Mouse (Mus musculus): Measurements from ENCODE around the gene Tle6. TPM values are rescaled to one million over a fixed set of nuclear protein-coding genes. Genes with fewer than 3 reads are reported as not detected.
A peak's percentile ranks its signal among the peaks of the same experiment; 100 is the strongest.
"Not testable (repeated sequence)": the region's sequence is repeated elsewhere in the genome, so short reads cannot be mapped to it uniquely, and the experiment has no call there.

The Tle6 gene
- polyA plus RNA-seq (2016; fragmentation: Nextera tagmentation; extraction: Ambion mirVana): 8.1 and 12.1 TPM in 2 replicates

DNA sequence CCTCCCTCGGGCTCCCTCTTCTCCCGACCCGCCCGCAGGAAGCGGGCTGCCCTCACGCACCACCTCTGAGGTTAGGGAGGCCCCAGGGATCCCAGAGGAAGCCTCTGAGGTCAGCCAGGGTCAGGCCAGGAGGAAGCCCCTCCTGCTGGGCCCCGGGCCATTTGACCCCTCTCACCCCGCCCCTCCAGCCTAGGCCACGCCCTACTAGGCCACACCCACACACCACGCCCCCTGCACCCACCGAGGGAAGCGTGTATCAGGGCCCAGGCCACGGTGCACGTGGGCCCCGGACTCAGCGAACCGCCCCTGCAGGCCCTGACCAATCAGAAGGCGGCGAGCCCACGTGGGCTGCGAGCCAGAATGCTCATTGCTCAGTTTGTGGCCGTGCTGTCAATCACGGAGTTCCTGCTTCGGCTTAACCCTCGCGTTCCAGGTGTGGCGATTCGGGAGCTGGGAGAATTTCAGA is at the start of gene Tle6:
Gene Tle6 (minus strand): TSS at position 336 of the 466 bp plus-strand sequence.
- ATAC-seq: peak; percentile 83
- H3K4me1 ChIP-seq: peaks cover 85% of the 10 kb centered on the region

GRCm38 (mm10) chr10:81648803-81649775 is 48.2 kb upstream of the Tle6 start, which contains the start of gene Gm10778:
Gm10778 (plus strand) TSS chr10:81649059.
- 2% methylated on average over 34 of the region's 52 CpGs for whole genome bisulfite sequencing (ENCODE audit: insufficient replicate concordance)
- H3K9me3 ChIP-seq (replicated peaks); H3K27me3 ChIP-seq (replicated peaks): not testable (repeated sequence)
- peaks cover 21% of the 10 kb centered on the region for H3K36me3 ChIP-seq
- peak within 1 kb of the TSS; percentile 81 for H3K9ac ChIP-seq
- peak within 1 kb of the TSS; percentile 69 for H3K4me3 ChIP-seq
- peak; percentile 94 for ATAC-seq
- H3K4me1 ChIP-seq: peaks cover 27% of the 10 kb centered on the region
- H3K4me2 ChIP-seq: peak within 1 kb of the TSS; percentile 78
- H3K27ac ChIP-seq: peak within 1 kb of the TSS; percentile 75

More for the DNA sequence above, at the start of gene Tle6:
- WGBS (ENCODE audit: insufficient replicate concordance): under 1% methylated on average over 28 of the region's 28 CpGs
- Histone ChIP-seq H3K36me3 (no peaks in the 10 kb centered on the region), H3K9ac (peak within 1 kb of the TSS; percentile 44), H3K9me3 (replicated peaks) (no peaks in the 10 kb centered on the region), H3K4me3 (peak within 1 kb of the TSS; percentile 39), H3K27ac (peak within 1 kb of the TSS; percentile 28), H3K4me2 (peak within 1 kb of the TSS; percentile 69), H3K27me3 (replicated peaks) (peaks cover 39% of the 10 kb centered on the region)

DNA sequence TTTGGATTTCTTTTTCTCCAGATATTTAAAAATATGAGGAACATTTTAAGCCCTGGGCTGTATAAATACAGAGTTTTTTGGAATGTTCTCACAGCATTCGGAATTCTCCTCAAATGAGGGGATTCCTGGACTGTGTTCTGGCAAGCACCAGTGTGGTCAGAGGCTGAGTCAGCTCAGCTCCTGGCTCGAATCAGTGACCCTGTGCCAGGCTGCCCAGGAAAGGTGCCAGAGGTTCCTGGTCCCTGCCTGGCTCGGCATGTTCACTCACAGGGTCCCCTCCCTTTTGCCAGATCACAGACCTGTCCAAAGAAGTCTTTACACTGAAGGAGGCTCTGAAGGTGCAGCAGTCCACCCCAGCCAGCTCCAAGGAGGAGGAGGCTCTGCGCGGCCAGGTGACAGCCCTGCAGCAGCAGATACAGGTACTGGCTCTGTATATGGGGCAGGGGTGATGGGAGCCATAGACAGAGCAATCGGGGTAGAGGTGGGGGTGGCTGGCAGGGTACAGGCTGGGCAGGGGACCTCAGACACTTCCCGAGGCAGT is 45.2 kb upstream of the Tle6 start:
- H3K4me1 ChIP-seq: peaks cover 47% of the 10 kb centered on the region

DNA sequence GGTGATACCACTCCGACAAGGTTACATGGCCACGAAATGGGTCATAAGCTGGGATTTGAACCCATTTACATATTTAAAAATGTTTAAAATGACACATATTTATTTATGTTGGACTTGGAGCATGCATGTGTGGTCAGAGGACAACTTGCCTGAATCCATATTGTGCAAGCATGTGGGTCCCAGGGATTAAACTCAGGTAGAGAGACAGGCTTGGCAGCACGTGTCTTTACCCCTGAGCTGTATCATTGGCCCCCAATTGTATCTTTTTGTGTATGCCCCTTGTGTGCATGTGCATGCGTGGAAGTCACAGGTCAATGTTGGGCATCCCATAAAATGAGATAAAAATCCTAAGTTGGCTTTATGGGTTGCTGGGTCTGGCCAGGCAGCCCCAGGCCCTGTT is 44.5 kb upstream of the Tle6 start:
- no peak overlapping the region for H3K27ac ChIP-seq
- H3K27me3 ChIP-seq (replicated peaks): no peaks in the 10 kb centered on the region
- no peaks in the 10 kb centered on the region for H3K9me3 ChIP-seq (replicated peaks)
- WGBS (ENCODE audit: insufficient replicate concordance): 82% methylated on average over 4 of the region's 4 CpGs
- peaks cover 41% of the 10 kb centered on the region for H3K4me1 ChIP-seq
- H3K9ac ChIP-seq: no peak overlapping the region
- H3K36me3 ChIP-seq: no peaks in the 10 kb centered on the region
- no peak for ATAC-seq
- no peak overlapping the region for H3K4me2 ChIP-seq
- H3K4me3 ChIP-seq: no peak overlapping the region

More for the DNA sequence above, 45.2 kb upstream of the Tle6 start:
- ATAC-seq: no peak
- Histone ChIP-seq H3K36me3 (peaks cover 4% of the 10 kb centered on the region; the same call in 1 of the 2 replicates), H3K27me3 (replicated peaks) (no peaks in the 10 kb centered on the region), H3K9ac (no peak overlapping the region), H3K4me2 (no peak overlapping the region), H3K9me3 (replicated peaks) (no peaks in the 10 kb centered on the region), H3K27ac (no peak overlapping the region), H3K4me3 (no peak overlapping the region)
- WGBS (ENCODE audit: insufficient replicate concordance): 64% methylated on average over 7 of the region's 7 CpGs

DNA sequence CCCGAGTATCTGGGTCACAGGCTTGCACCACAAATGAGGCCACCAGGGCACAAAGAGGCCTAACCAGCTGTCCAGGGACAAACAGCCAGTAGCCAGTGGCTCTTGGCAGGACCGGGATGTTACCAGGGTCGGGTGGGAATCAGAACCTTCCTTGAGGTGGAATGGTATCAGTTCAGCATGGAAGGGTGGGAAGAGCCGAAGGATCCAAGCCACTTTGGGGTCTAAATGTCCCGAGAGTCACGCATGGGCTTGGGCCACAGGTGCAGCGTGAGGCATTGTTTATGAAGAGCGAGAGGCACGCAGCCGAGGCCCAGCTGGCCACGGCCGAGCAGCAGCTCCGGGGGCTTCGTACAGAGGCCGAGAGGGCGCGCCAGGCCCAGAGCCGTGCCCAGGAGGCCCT is 43.8 kb upstream of the Tle6 start:
- Histone ChIP-seq H3K27me3 (replicated peaks) (0 out of 2 replicates have a peak, but pooled peaks cover 3% of the 10 kb centered on the region), H3K27ac (no peak overlapping the region), H3K9me3 (replicated peaks) (no peaks in the 10 kb centered on the region), H3K36me3 (no peaks in the 10 kb centered on the region), H3K9ac (peak overlapping the region; percentile 91; the same call in 1 of the 2 replicates), H3K4me2 (peak overlapping the region; percentile 97), H3K4me3 (no peak overlapping the region), H3K4me1 (peaks cover 34% of the 10 kb centered on the region)
- ATAC-seq: no peak
- 79% methylated on average over 18 of the region's 18 CpGs for WGBS (ENCODE audit: insufficient replicate concordance)

GRCm38 (mm10) chr10:81644162-81644561 is 43.3 kb upstream of the Tle6 start:
- no peaks in the 10 kb centered on the region for H3K9me3 ChIP-seq (replicated peaks)
- WGBS (ENCODE audit: insufficient replicate concordance): 40% methylated on average over 2 of the region's 2 CpGs
- peaks cover 34% of the 10 kb centered on the region for H3K4me1 ChIP-seq
- peak overlapping the region; percentile 91 for H3K9ac ChIP-seq
- peaks cover 8% of the 10 kb centered on the region; the same call in 1 of the 2 replicates for H3K27me3 ChIP-seq (replicated peaks)
- H3K4me2 ChIP-seq: peak overlapping the region; percentile 97
- peak overlapping the region; percentile 77 for H3K4me3 ChIP-seq
- H3K27ac ChIP-seq: peak overlapping the region; percentile 94
- H3K36me3 ChIP-seq: no peaks in the 10 kb centered on the region
- ATAC-seq: peak; percentile 11

GRCm38 (mm10) chr10:81643449-81644055 is 42.7 kb upstream of the Tle6 start:
- H3K4me2 ChIP-seq: peak overlapping the region; percentile 97
- 2% methylated on average over 75 of the region's 75 CpGs for WGBS (ENCODE audit: insufficient replicate concordance)
- H3K27ac ChIP-seq: peak overlapping the region; percentile 94

DNA sequence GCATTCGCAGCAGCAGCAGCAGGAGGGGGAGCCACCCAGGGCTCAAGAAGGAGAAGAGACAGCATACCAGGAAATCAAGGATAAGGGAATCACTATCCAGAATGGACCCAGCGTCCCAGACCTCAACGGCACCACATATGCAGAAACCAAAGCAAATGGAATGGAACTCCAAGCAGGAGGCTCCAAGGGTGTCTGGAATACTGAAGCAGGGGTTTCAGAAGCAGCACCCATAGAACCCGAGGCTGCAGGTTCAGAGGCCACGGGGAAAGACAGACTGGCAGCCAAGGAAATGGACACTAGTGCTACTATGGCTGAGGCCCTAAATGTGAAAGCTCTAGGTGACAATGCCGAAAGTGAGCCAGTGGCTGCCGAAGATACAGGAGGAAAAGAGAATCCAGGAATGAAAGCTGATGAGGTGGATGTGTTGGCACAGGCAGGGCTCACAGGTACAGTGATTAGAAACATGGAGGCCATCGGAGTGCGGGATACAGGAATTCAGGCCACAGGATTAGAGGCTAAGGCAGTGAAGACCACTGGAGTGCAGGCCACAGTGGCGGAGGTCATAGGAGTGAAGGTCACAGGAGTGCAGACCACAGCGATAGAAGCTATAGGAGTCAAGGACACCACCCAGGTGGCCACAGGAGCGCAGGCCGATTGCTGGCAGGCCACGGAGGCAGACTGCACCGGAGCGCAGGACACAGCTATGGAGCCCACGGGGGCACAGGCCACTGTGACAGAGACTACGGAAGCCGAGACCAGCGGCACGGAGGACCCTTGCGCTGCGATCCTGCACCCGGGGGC is 42.0 kb upstream of the Tle6 start:
- Histone ChIP-seq H3K4me1 (peaks cover 29% of the 10 kb centered on the region), H3K27me3 (replicated peaks) (peaks cover 19% of the 10 kb centered on the region), H3K4me3 (peak overlapping the region; percentile 77), H3K27ac (peak overlapping the region; percentile 94), H3K9me3 (replicated peaks) (no peaks in the 10 kb centered on the region), H3K4me2 (peak overlapping the region; percentile 97), H3K9ac (peak overlapping the region; percentile 91), H3K36me3 (no peaks in the 10 kb centered on the region)
- peak; percentile 46; the same call in 1 of the 2 replicates for ATAC-seq
- WGBS (ENCODE audit: insufficient replicate concordance): 20% methylated on average over 24 of the region's 24 CpGs

More at GRCm38 (mm10) chr10:81643449-81644055, 42.7 kb upstream of the Tle6 start:
- Histone ChIP-seq H3K9ac (peak overlapping the region; percentile 91), H3K27me3 (replicated peaks) (peaks cover 12% of the 10 kb centered on the region), H3K36me3 (no peaks in the 10 kb centered on the region), H3K4me3 (peak overlapping the region; percentile 77), H3K9me3 (replicated peaks) (no peaks in the 10 kb centered on the region), H3K4me1 (peaks cover 32% of the 10 kb centered on the region)
- ATAC-seq: peak; percentile 87

DNA sequence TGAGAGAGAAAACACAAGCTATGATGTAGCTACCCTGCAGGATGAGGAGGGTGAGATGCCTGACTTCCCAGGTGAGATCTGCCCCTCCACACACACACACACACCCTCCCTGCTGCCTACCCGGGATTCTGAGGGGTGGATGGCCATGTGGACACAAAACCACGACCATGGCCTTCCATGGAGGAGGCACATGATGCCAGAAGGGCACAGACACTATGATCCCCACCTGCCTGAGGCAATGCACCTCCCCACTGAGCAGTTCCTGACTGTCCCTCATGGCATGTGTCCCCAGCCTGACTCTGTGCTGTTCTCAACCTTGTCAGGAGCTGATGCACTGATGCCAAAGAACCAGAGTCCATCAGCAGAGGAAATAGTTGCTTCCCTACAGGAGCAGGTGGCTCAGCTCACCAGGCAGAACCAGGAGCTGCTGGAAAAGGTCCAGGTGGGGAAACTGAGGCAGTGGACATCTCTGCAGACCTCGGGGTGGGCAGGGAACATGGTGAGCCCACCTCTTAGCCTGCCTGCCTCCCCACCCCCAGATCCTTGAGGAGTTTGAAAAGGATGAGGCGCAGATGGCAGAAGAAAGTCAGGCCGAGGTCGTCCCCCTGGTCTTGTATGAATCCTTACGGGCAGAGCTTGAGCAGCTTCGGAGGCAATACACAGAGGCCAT is 41.2 kb upstream of the Tle6 start:
- Histone ChIP-seq H3K27ac (no peak overlapping the region), H3K9me3 (replicated peaks) (no peaks in the 10 kb centered on the region), H3K9ac (peak overlapping the region; percentile 91; the same call in 1 of the 2 replicates), H3K4me1 (peaks cover 29% of the 10 kb centered on the region), H3K27me3 (replicated peaks) (peaks cover 21% of the 10 kb centered on the region), H3K36me3 (no peaks in the 10 kb centered on the region), H3K4me2 (peak overlapping the region; percentile 97), H3K4me3 (peak overlapping the region; percentile 77)
- 73% methylated on average over 8 of the region's 8 CpGs for WGBS (ENCODE audit: insufficient replicate concordance)
- ATAC-seq: no peak

GRCm38 (mm10) chr10:81641566-81641965 is 40.7 kb upstream of the Tle6 start:
- Histone ChIP-seq H3K4me1 (peaks cover 29% of the 10 kb centered on the region), H3K9ac (no peak overlapping the region), H3K4me3 (no peak overlapping the region), H3K36me3 (no peaks in the 10 kb centered on the region), H3K9me3 (replicated peaks) (no peaks in the 10 kb centered on the region), H3K27ac (no peak overlapping the region), H3K4me2 (no peak overlapping the region), H3K27me3 (replicated peaks) (peaks cover 21% of the 10 kb centered on the region)
- 73% methylated on average over 2 of the region's 2 CpGs for WGBS (ENCODE audit: insufficient replicate concordance)
- no peak for ATAC-seq
